Mouse (Mus musculus) forebrain, embryonic 10.5 days (tissue): Measurements from ENCODE around the gene Ctnna2. TPM values are rescaled to one million over a fixed set of nuclear protein-coding genes. Genes with fewer than 3 reads are reported as not detected.

Source experiments
- DNase-seq: peaks from one replicate; pipeline ENCODE4 v3.0.0-alpha.2; 2017; ENCODE audit warnings: low spot score; ENCODE audit errors: extremely low spot score
- H3K27ac ChIP-seq: fragments of 300-500 bp; sonication (generic); 2 replicates; pipeline ENCODE4 v1.5.1; 2016; ENCODE audit warnings: mild to moderate bottlenecking
- H3K27me3 ChIP-seq: fragments of 300-500 bp; sonication (generic); 2 replicates; pipeline ENCODE4 v1.6.1; 2016; ENCODE audit warnings: mild to moderate bottlenecking; ENCODE audit not compliant: poor library complexity, severe bottlenecking
- H3K36me3 ChIP-seq: fragments of 300-500 bp; sonication (generic); replicated peaks from 2 replicates; pipeline ENCODE4 v1.6.1; 2016; ENCODE audit warnings: mild to moderate bottlenecking, moderate library complexity
- H3K4me1 ChIP-seq: fragments of 300-500 bp; sonication (generic); 2 replicates; pipeline ENCODE4 v1.6.1; 2016
- H3K4me3 ChIP-seq: fragments of 300-500 bp; sonication (generic); 2 replicates; pipeline ENCODE4 v1.5.1; 2016; ENCODE audit warnings: mild to moderate bottlenecking, moderate library complexity
- H3K9me3 ChIP-seq: fragments of 300-500 bp; sonication (generic); 2 replicates; pipeline ENCODE4 v1.6.1; 2016; ENCODE audit warnings: mild to moderate bottlenecking, moderate library complexity
- WGBS: fragments of 180-500 bp; shearing (Covaris S2); methylation state at CpG from one replicate; pipeline ENCODE4 v1.1.7; 2016; 5-methylcytosine and 5-hydroxymethylcytosine counted together
- polyA plus RNA-seq: library from polyadenylated mRNA; unstranded; fragments of >200 nt; fragmentation: Nextera tagmentation; extraction: Ambion mirVana; gene quantifications from 2 replicates; pipeline ENCODE4 v1.2.1, GENCODE M21; 2016

Ctnna2 gene
- polyA plus RNA-seq, 1 experiment from 2014 or later = 16.1 TPM

DNA sequence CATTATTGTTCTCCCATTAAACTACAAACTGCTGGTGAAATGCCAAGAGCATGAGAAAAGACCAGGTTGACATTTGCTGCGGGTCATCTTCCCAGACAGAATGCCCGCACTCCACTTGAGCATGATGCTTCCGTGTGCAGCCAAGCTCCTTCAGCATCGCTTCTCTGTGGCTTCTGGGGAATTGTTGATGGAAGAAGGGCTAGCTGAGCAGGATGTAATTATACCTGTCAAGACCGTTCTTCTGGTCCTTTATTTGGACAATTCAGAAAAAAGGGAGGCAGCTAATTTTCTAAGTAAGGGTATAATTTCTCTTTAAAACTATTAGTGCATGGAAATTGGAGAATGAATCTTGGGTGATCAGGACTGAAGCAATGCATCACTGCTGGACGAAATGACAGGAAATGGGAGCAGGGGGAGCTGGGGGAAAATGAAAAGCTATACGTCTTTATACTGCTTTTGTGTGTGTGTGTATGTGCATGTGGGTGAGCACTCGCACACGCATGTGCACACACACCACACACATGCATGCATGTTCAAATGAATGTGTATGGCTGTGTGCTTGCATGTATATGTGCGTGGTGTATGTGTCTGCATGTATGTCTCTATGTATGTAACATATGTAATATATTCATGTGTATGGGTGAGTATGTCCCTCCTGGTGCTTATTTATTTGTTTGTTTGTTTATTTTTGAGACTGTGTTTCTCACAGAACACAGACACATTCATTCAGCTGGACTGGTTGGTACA, 211.0 kb downstream of the Ctnna2 start:
- H3K4me3 ChIP-seq = no peak overlapping the region
- H3K27ac ChIP-seq = no peak overlapping the region
- no peak for DNase-seq
- H3K4me1 ChIP-seq = no peaks in the 10 kb centered on the region
- no peaks in the 10 kb centered on the region for H3K9me3 ChIP-seq
- 90% methylated on average over 10 of the region's 10 CpGs for WGBS
- no peaks in the 10 kb centered on the region for H3K27me3 ChIP-seq
- no peaks in the 10 kb centered on the region for H3K36me3 ChIP-seq

DNA sequence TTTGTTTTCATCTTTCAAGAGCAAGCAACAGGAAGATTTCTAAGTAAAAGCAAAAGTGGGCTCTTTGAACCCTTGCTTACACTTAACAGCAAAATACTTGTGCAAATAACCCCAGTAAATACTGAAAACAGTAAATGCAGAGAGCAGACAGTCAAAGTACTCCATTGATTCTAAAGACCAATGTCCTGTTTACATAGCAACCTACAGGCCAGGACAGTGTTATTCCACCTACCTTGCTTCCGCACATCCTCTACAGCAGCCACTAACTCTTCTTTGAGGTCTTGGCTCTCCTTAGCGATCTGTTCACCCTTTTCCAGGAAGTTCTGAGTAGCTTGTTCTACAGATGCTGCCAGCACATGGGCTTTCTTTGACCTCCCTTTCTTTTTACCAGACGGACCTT, 221.3 kb downstream of the Ctnna2 start:
- DNase-seq = no peak
- Histone ChIP-seq H3K27ac (no peak overlapping the region), H3K36me3 (no peaks in the 10 kb centered on the region), H3K4me3 (no peak overlapping the region), H3K9me3 (no peaks in the 10 kb centered on the region), H3K4me1 (no peaks in the 10 kb centered on the region), H3K27me3 (no peaks in the 10 kb centered on the region)
- WGBS = 82% methylated on average over 3 of the region's 3 CpGs

DNA sequence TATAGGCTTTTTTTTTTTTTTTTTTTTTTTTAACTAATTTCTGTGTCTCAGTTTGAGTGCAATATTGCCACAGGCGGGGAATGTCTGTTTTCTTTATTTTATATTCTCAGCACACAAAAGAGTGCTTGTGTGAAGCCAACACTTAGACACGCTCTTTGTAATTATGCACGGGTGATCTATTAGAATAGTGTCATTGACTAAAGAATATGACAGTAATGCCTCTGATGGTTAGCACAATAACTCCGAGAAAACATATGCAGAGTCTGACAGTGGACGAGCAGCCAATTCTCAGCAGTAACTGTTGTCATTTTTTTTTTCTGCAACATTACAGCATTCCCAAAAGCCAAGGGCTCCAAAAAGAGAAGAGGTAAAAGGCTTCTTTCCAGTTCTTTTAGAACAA, 234.1 kb downstream of the Ctnna2 start:
- Histone ChIP-seq H3K4me3 (no peak overlapping the region), H3K27ac (no peak overlapping the region), H3K36me3 (no peaks in the 10 kb centered on the region), H3K4me1 (peaks cover 14% of the 10 kb centered on the region), H3K9me3 (no peaks in the 10 kb centered on the region), H3K27me3 (no peaks in the 10 kb centered on the region)
- WGBS = 75% methylated on average over 5 of the region's 5 CpGs
- no peak for DNase-seq

DNA sequence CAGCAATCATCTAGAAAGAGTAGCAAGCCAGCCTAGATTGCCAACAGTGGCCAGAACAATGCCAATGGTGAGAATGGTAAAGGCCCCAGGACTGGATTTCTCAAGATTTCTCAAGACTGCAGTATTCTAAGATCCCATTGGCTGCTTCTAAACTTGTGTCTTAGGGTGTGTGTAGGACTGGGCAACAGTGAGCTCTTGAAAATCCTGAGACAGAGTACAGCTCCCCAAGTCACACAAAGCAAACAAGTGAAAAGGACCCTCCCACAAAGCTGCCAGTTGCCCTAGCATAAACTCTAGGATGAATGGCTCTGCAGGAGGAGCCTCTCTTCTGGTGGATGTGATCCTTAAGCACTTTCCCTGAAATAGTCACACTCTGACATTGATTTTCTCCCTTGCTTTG, 235.8 kb downstream of the Ctnna2 start:
- Histone ChIP-seq H3K9me3 (no peaks in the 10 kb centered on the region), H3K27me3 (no peaks in the 10 kb centered on the region), H3K4me3 (no peak overlapping the region), H3K4me1 (peaks cover 14% of the 10 kb centered on the region), H3K27ac (no peak overlapping the region), H3K36me3 (no peaks in the 10 kb centered on the region)
- no peak for DNase-seq

DNA sequence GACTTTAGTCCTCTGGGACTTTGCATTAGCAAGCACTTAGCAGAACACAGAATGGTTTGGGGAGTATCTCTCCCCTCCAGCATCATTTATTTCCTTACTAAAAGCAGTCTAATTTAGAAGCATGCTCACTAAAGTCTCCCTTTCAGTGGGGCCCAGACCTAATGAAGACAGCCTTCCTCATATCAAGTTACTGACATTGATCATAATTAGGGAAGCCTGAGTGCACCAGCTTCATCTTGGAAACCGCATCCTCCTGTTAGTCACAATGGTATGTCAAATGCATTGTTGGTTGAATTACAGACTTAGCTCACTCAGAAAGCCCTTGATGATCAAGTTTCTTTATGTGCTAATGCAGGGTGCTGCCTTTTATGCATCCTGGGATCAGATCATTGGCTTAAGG, 236.5 kb downstream of the Ctnna2 start:
- Histone ChIP-seq H3K27ac (no peak overlapping the region), H3K27me3 (no peaks in the 10 kb centered on the region), H3K4me3 (no peak overlapping the region), H3K9me3 (no peaks in the 10 kb centered on the region), H3K36me3 (no peaks in the 10 kb centered on the region), H3K4me1 (peaks cover 14% of the 10 kb centered on the region)
- whole genome bisulfite sequencing = 36% methylated on average over 1 of the region's 1 CpGs
- no peak for DNase-seq

DNA sequence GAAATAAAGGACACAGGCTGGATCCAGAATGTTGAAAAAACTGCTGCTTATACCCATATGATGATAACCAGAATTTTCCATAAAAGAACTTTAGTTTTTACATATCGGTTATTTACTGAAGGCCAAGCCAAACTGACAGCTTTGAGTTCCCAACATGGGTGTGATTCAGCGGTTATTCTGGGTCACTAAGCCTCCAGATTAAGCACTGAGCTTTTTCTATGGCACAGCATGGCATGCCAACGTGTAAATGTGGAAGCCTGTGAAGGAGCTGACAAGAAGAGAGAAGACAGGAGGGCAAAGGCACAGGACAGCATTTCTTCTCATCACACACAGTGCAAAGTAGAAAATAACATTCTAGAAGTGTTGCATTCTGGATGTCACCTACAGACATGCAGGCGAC, 240.9 kb downstream of the Ctnna2 start:
- H3K4me1 ChIP-seq = peaks cover 12% of the 10 kb centered on the region
- 51% methylated on average over 4 of the region's 4 CpGs for WGBS
- no peak for DNase-seq
- no peak overlapping the region for H3K4me3 ChIP-seq
- H3K27ac ChIP-seq = no peak overlapping the region
- H3K36me3 ChIP-seq = no peaks in the 10 kb centered on the region
- H3K9me3 ChIP-seq = no peaks in the 10 kb centered on the region
- no peaks in the 10 kb centered on the region for H3K27me3 ChIP-seq

DNA sequence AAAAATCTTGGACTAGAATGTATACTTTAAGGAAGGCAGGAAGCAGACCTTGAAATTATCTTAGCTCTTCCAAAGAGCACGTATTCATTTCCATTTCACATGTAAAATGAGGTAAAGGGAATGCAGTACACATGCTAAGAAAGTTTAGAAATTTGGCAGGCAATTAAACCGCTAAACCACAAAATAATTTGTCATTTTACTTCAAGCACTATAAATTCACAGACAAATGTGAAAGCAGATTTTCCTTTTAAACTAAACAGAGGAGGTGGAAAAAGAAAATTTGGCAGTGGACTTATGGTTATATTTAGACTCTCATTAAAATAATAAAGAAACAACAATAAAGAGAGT, 254.6 kb downstream of the Ctnna2 start:
- no peak overlapping the region for H3K27ac ChIP-seq
- no peak overlapping the region for H3K4me3 ChIP-seq
- no peaks in the 10 kb centered on the region for H3K9me3 ChIP-seq
- H3K27me3 ChIP-seq = no peaks in the 10 kb centered on the region
- 95% methylated on average over 2 of the region's 2 CpGs for WGBS
- no peak for DNase-seq
- no peaks in the 10 kb centered on the region for H3K36me3 ChIP-seq
- H3K4me1 ChIP-seq = no peaks in the 10 kb centered on the region

DNA sequence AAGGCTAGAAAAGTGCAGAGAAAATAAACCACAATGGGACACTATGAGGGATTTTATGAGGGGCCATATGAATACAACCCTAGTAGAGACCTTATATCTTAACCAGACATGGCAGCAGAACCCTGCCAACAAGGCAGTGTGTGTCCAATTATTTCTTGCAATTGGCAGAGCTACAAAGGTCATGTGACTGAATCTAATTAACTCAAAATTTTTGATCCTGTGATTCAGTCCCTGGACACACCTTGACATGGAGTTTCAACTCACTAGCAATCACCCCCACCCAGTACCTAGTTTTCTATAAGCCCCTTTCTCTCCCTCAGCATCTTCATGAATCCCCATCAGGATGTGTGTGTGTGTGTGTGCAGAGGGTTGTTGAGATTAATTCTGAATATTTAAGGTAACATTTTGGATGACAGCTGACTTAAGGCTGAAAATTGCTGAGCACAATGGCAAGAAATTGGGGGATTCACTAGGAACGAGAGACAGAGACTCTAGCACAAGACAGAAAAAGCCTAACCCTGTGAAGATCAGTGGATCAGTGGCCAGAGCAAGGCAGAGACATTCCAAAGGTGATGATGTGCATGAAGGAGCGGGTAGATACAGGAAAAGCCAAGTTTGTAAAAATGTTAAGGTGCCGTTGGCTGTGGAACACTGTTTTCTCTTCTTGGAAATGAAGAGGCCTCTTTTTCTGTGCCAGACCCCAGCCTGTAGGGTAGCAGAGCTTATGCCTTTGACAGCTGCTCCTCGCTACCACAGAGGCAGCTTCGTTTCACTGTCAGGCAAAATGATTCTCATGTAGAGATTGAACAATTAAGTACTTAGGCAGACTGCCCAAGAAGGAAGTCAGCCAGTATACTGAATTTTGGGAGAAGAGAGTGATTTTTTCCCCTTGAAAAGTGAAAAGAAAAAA, 255.2 kb downstream of the Ctnna2 start:
- Histone ChIP-seq H3K36me3 (no peaks in the 10 kb centered on the region), H3K4me3 (no peak overlapping the region), H3K9me3 (no peaks in the 10 kb centered on the region), H3K27ac (no peak overlapping the region), H3K27me3 (no peaks in the 10 kb centered on the region), H3K4me1 (no peaks in the 10 kb centered on the region)
- 82% methylated on average over 5 of the region's 5 CpGs for WGBS
- DNase-seq = no peak

DNA sequence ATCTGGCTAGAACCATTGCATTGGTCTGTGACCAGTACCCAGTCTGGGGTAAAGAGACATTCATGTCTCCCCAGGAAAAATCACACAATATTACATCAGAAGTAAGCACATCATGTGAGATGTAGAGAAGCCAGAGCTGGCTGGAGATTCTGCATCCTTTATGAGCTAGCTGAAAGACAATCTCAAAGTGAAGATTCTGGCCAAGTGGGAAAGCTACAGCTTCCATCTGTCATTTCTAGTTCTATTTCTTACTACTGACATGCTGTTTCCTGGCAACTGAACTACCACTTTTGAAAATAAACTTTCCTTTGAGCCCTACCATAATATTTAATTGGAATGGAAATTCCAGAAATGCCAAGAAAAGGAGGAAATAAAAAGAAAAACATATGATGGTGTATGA, 285.4 kb downstream of the Ctnna2 start:
- no peaks in the 10 kb centered on the region for H3K9me3 ChIP-seq
- no peak overlapping the region for H3K27ac ChIP-seq
- no peaks in the 10 kb centered on the region for H3K27me3 ChIP-seq
- no peak for DNase-seq
- H3K36me3 ChIP-seq = no peaks in the 10 kb centered on the region
- H3K4me3 ChIP-seq = no peak overlapping the region
- H3K4me1 ChIP-seq = no peaks in the 10 kb centered on the region

DNA sequence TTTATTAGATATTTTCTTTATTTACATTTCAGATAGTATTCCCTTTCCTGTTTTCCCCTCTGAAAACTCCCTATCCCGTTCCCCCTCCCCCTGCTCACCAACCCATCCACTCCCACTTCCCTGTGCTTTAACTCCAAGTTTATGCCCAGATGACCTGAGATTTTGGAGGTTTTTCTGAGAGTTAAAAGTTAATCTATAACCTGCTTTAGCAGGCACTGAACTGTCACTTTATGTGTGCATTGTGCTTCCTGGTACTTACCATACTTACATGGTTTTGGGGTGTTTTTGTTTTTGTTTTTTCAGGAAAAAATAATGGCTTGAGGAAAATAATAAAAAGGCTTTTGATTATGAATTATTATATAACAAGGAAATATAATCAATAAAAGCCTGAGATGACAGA, 292.3 kb downstream of the Ctnna2 start:
- H3K36me3 ChIP-seq = no peaks in the 10 kb centered on the region
- no peak overlapping the region for H3K4me3 ChIP-seq
- no peak overlapping the region for H3K27ac ChIP-seq
- no peaks in the 10 kb centered on the region for H3K27me3 ChIP-seq
- no peaks in the 10 kb centered on the region for H3K9me3 ChIP-seq
- no peak for DNase-seq
- 83% methylated on average over 1 of the region's 1 CpGs for WGBS
- H3K4me1 ChIP-seq = no peaks in the 10 kb centered on the region

DNA sequence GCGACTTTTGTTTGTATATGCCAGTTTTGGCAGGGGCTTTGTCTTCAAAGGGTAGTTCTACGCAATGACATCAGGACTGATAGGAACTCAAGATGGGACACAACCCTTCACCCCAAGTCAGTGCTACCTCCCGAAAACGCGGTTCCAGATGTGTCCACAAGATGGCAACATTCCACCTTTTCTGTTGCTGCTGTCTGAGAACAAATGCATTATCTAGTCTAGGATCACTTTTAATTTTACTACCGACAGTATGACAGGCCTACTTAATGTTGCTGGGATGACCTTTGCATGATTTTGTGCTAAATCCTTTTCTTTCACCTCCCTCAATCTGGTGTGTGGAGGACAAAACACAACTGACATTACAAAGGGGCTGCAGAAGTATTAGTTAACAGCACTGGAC, 329.4 kb downstream of the Ctnna2 start:
- no peaks in the 10 kb centered on the region for H3K9me3 ChIP-seq
- peak; percentile 46 for DNase-seq
- no peaks in the 10 kb centered on the region for H3K4me1 ChIP-seq
- H3K27me3 ChIP-seq = no peaks in the 10 kb centered on the region
- H3K36me3 ChIP-seq = no peaks in the 10 kb centered on the region
- WGBS = 20% methylated on average over 6 of the region's 6 CpGs
- H3K27ac ChIP-seq = no peak overlapping the region
- H3K4me3 ChIP-seq = no peak overlapping the region

DNA sequence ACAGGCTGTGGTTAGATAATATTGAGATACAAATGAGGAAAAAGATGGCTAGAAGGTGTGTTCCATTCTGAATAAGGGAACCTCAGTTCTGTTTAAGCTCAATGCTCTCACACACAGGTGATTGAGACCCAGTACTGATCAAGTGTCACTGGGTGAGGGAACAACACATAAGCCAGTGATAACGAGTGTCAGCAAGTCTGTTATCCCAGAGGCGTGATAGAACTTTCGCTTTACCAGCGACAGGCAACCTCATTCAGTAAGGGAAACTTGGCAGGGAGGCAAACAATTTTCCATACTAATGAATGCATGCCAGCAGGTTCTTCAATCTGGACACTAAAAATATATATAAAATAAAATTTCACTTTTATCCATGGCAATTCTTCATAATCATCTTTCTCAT, 334.9 kb downstream of the Ctnna2 start:
- WGBS = 83% methylated on average over 4 of the region's 4 CpGs
- H3K4me1 ChIP-seq = no peaks in the 10 kb centered on the region
- no peak for DNase-seq
- H3K27me3 ChIP-seq = no peaks in the 10 kb centered on the region
- H3K36me3 ChIP-seq = no peaks in the 10 kb centered on the region
- no peaks in the 10 kb centered on the region for H3K9me3 ChIP-seq
- H3K27ac ChIP-seq = no peak overlapping the region
- H3K4me3 ChIP-seq = no peak overlapping the region

DNA sequence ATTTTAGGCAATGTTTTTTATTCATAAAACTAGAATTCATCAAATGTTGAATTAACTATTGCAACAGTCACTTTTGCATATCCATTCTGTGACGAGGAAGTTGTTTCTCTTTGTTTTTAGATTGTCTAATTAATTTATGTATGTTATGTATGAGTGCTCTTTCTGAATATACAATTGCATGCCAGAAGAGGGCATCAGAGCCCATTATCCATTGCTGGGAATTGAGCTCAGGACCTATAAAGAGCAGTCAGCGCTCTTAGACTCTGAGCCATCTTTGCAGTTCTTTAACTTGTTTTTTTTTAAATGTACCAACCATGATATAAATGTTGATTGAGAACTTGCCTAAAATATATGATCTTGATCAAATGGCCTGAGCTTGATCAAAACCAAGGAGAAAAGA, 340.7 kb downstream of the Ctnna2 start:
- no peak for DNase-seq
- Histone ChIP-seq H3K9me3 (no peaks in the 10 kb centered on the region), H3K27ac (no peak overlapping the region), H3K36me3 (no peaks in the 10 kb centered on the region), H3K4me3 (no peak overlapping the region), H3K27me3 (no peaks in the 10 kb centered on the region), H3K4me1 (no peaks in the 10 kb centered on the region)
- 90% methylated on average over 2 of the region's 2 CpGs for WGBS
